Mouse (Mus musculus) brown adipose tissue, adult 24 weeks (tissue): ENCODE results near the gene Nomo1. TPM values are rescaled to one million over a fixed set of nuclear protein-coding genes. Genes with fewer than 3 reads are reported as not detected.

Experiments used
- H3K27ac ChIP-seq: fragments of 200-500 bp; replicated peaks from 2 replicates; pipeline ENCODE4 v1.5.1; 2012; ENCODE audit warnings: low read depth, mild to moderate bottlenecking, low read length
- H3K4me1 ChIP-seq: fragments of 200-500 bp; 2 replicates; pipeline ENCODE4 v1.6.1; 2012; ENCODE audit warnings: low read length, mixed read lengths; ENCODE audit not compliant: control insufficient read depth, insufficient read depth, insufficient read length
- H3K4me3 ChIP-seq: fragments of 200-500 bp; 2 replicates; pipeline ENCODE4 v1.5.1; 2012; ENCODE audit warnings: low read depth, mild to moderate bottlenecking, low read length, moderate library complexity; ENCODE audit not compliant: insufficient read depth
- polyA plus RNA-seq: library from polyadenylated mRNA; stranded (reverse); fragments of >200 nt; gene quantifications from 2 replicates; pipeline ENCODE4 v1.2.4, GENCODE M21; 2012; ENCODE audit not compliant: missing spikeins, insufficient read depth, insufficient read length

The Nomo1 gene
- polyA plus RNA-seq, 1 experiment: 38.6 TPM

DNA sequence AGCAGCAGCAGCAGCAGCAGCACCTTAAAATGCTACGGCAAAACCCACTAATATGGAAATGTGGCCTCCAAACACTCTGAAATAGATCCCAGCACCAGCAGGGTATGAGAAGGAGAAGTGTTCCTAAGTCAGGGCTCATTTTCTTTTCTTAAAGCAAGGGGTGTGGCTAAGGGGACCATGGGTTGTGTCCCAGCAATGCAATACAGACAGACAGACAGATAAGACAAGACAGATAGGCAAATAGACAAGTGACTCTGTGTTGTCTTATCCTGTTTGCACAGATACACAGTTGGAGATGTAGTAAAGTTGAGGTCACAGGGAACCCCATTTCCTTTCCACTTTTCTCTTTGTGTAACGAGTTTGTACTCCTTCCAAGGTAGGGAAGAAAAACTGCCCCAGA is 2.4 kb upstream of the Nomo1 start:
- peaks cover 8% of the 10 kb centered on the region for H3K4me1 ChIP-seq
- no peak overlapping the region for H3K27ac ChIP-seq
- H3K4me3 ChIP-seq: no peak overlapping the region

DNA sequence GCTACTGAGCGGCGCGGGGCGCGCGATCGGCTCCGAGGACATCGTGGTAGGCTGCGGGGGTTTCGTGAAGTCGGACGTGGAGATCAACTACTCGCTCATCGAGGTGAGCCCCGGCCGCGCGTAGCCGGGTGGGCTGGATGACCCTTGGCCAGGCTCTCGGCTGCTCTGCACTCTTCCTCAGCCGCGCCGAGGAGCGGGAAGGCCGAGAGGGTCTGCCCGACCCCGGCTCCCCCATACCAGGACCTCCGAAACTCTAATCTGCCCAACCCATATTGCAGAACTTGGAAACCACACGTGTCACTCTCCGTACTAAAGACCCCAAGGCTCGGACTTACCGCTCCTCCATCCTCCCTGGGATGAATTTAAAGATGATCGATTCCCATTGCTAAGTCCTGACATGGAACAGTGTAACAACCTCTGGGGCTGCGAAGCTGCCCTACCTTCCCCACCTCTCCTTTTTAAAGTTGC is 406 bp downstream of the Nomo1 start:
- H3K27ac ChIP-seq: no peak overlapping the region
- peak overlapping the region; percentile 71 for H3K4me3 ChIP-seq
- peaks cover 8% of the 10 kb centered on the region for H3K4me1 ChIP-seq

DNA sequence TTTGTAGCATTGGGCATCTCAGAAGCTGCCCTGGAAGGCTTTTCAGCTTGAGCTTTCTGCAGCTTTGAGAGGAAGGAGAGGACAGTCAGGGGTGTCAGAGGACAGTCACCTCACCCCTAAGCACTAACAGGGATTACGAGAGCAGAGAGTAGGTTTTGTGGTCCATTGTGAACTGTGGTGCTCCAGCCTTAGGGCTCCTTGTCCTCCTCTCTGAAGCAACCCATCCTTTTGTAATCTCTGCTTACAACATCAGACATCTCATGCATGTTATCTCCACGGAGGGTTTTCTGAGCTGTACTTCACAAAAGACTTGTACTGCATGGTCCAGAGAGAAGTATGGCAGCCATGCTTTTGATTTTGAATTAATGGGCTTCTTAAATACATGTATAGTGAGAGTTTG is 1.5 kb downstream of the Nomo1 start:
- Histone ChIP-seq H3K4me1 (peaks cover 8% of the 10 kb centered on the region), H3K4me3 (peak overlapping the region; percentile 32; the same call in 1 of the 2 replicates), H3K27ac (no peak overlapping the region)

DNA sequence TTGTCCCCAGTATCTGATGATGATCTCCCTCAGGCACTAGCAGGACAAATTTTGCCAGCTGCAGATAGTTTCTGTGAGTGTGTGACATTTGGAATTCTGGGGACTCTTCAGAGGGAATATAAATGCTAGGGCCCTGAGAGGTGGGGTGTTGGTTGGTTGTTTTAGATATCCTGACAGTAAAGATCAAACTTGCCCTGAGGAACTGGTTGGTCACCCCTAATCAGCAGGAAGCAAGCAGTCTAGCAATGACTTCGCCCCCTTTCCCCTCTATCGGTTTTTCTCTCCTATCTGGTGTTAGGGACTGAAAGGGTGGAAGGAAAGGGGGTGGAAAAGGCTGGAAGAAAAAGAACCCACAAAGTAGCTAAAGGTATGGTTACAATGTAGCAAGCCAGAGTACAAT is 2.0 kb downstream of the Nomo1 start:
- Histone ChIP-seq H3K4me3 (no peak overlapping the region), H3K27ac (no peak overlapping the region), H3K4me1 (peaks cover 8% of the 10 kb centered on the region)

DNA sequence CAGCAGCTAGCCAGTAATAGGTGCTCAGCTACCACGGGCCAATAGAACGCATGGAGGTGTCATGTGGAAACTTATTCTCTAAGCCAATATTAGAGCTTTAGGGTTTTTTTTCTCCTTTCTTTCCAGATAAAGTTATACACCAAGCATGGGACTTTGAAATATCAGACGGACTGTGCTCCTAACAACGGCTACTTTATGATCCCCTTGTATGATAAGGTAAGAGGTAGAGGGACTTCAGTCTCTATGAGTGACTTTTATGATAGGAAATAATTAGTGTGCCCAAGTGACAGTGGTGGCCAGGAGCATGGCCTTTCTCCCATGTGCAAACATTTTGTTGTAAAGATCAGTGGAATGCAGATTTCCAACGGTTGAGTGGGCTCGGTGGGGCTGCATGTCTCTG is 3.9 kb downstream of the Nomo1 start:
- no peak overlapping the region for H3K4me3 ChIP-seq
- H3K27ac ChIP-seq: no peak overlapping the region
- peaks cover 8% of the 10 kb centered on the region for H3K4me1 ChIP-seq

DNA sequence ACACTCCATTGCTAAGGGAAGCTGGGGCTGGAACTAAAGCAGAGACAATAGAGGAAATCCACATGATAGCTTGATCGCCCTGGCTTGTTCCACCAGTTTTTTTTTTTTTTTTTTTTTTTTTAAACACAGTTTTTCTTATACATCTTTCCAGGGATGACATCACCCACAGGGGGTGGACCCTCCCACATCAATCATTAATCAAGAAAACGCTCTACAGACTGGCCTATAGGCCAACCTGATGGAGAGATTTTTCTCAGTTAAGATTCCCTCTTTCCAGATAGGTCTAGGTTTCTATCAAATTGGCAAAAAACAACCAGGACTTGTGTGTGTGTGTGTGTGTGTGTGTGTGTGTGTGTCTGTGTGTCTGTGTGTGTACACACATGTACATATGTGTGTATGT is 6.4 kb downstream of the Nomo1 start:
- Histone ChIP-seq H3K27ac (no peak overlapping the region), H3K4me1 (peaks cover 1% of the 10 kb centered on the region), H3K4me3 (no peak overlapping the region)

DNA sequence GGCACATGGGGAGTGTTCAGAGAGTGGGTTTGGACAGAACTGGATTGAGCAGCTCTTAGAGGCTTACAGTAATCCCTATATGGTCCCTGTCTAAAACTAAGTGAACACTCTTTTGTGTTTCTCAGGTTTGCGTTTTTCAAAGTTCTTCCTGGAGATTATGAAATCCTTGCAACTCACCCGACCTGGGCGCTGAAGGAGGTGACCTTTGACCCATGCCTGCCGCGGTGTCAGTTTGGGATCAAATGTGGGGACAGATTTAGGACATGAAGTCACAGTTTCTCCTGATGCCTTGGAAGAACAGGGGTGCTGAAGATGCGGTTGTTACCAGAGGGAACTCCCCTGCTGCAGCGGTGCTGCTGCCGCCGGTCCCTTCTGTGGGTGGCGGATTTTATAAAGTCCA is 10.6 kb downstream of the Nomo1 start:
- H3K4me3 ChIP-seq: no peak overlapping the region
- H3K4me1 ChIP-seq: no peaks in the 10 kb centered on the region
- no peak overlapping the region for H3K27ac ChIP-seq

DNA sequence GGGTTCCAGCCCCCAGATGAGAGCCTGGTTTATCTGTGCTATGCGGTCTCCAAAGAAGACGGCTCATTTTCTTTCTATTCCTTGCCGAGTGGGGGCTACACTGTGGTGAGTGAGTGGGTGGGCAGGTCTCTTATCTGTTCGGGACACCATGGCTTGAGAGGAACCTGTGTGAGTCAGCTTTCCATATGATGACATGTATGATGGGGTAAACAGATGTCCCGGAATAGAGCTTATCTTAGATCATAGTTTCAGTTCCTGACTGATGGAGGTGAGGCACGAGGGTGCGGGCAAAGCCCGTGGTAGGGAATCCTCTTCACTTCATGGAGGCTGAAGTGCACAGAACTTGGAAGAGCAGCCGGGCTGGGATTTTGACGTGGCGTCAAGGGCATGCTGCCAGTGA is 12.4 kb downstream of the Nomo1 start:
- Histone ChIP-seq H3K4me3 (no peak overlapping the region), H3K27ac (no peak overlapping the region), H3K4me1 (no peaks in the 10 kb centered on the region)

DNA sequence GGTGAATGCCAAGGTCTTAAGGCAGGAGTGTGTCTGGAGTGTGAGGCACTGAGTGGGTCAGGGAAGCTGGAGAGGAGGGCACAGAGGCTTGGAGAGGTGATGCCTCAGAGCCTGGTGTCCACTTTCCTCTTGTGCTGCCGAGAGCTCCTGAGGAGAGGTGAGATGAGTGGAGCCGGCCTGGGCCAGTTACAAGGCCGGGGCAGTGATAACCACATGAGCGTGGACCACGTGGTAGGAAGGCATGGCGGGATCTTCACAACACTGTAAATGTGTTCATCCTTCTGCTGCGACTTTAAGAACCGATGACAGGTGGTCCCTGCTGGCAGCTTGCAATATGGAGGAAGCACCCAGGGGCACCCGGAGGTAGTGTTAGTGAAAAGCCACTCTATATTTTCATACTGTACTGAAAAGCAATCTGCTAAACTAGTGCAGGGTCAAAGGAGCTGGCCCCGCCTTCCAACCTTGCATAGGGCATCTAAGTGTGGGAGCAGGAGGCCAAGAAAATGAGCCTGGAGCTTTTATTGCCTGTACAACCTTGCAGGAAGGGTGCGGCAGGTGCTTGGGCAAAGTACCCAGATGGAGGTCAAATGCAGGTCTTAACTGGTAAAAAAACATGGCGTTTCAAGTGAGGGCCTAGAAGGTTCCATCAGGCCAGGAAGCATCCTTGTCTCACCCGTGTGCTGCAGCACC is 14.5 kb downstream of the Nomo1 start:
- H3K27ac ChIP-seq: no peak overlapping the region
- no peak overlapping the region for H3K4me3 ChIP-seq
- H3K4me1 ChIP-seq: no peaks in the 10 kb centered on the region

DNA sequence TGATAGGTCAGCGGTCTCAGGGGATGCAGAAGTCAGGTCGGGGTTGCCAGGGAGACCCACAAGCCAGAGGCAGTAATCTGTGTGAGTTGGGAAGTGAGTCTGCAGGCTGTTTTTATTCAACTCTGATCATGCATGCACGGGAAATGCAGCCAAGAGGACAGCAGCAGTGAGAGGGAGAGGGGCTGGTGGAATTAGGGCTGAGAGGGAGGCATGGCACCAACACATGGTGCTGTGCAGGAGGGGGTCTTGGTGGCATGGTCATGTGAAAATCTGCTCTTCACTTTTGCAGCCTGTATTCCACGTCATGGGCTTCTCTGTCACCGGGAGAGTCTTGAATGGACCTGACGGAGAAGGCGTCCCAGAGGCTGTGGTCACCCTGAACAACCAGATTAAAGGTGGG is 16.5 kb downstream of the Nomo1 start:
- Histone ChIP-seq H3K4me3 (no peak overlapping the region), H3K4me1 (no peaks in the 10 kb centered on the region), H3K27ac (no peak overlapping the region)

DNA sequence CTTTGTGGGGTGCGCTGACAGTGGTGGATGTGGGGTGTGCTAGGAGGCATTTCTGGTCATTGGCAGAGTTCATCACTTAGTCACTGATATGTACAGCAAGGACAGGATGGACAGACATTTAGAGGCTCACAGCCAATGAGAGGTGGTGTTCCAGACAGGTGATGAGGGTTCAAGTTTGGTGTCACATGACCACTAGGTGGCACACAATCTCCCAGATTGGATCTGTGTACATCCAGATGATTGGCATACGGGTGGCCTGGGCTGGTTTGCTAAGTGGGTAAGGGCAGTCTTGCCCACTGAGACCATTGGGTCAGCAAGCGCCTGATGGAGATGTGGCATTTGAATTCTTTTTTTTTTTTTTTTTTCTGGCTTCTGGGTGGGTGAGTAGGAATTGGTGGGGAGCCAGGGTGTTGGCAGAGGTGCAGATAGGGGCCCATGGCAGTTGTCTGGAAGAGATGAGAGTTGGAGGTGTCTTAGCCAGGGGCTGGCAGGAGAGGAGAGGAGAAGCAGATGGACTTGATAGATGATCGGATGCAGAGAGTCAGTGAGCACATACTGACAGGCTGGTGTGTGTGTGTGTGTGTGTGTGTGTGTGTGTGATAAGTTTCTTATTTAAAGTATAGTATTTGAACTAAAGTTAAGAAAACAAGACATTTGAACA is 18.8 kb downstream of the Nomo1 start:
- Histone ChIP-seq H3K4me3 (no peak overlapping the region), H3K27ac (no peak overlapping the region), H3K4me1 (no peaks in the 10 kb centered on the region)

DNA sequence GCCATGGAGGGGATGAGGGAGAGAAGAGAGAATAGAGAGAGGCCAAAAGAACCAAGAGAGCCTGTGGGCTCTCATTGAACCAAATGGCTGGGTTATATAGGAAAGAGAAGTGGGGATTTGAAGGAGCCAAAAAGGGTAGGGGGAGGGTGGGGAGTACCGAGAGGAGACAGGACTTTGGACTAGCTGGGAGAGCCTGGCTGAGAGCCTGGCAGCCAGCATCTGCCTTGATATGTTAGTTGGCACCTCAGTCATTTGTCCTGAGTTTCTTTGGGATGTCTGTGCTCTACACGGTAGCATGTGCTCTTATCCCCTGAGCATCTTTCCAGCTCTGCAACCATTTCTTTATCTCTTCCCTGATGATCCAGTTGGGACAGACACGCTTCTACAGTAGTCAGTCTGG is 20.1 kb downstream of the Nomo1 start:
- no peak overlapping the region for H3K4me3 ChIP-seq
- no peaks in the 10 kb centered on the region for H3K4me1 ChIP-seq
- H3K27ac ChIP-seq: no peak overlapping the region

DNA sequence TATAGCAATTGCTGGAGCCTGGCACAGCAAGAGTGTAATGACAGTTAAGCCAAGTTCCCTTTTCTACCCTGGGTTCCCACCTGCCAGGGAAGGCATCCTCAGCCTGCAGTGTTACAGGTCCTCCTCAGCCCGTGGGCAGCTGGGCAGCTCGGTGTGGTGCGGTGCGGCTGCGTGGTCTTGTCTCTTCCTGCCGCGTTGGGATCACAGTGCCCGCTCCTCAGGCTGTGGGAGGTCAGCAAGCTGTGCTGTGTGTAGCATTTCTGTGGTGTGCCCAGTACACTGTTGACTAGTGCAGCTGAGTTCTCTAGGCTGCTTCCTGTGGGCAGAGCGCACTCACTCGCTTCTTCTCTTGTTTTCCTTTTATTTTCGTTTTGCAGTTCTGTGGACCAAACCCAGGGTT is 25.4 kb downstream of the Nomo1 start:
- H3K4me3 ChIP-seq: peak overlapping the region; percentile 47
- no peaks in the 10 kb centered on the region for H3K4me1 ChIP-seq
- no peak overlapping the region for H3K27ac ChIP-seq

DNA sequence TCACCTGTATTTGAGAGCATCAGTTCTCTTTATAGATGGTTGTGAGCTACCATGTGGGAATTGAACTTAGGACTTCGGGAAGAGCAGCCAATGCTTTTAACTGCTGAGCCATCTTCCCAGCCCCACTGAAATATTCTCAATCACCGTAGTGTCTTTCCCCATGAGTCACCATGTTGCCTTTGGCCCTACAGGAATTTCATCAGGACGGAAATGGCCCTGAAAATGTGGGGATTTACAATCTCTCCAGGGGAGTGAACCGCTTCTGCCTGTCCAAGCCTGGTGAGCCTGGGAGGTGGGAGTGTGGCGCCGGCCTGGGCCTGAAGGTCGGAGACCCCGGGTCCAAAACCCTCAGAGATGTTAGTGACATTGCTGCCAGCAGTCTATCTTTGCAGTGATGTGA is 27.2 kb downstream of the Nomo1 start:
- no peak overlapping the region for H3K4me3 ChIP-seq
- H3K27ac ChIP-seq: no peak overlapping the region
- H3K4me1 ChIP-seq: no peaks in the 10 kb centered on the region

DNA sequence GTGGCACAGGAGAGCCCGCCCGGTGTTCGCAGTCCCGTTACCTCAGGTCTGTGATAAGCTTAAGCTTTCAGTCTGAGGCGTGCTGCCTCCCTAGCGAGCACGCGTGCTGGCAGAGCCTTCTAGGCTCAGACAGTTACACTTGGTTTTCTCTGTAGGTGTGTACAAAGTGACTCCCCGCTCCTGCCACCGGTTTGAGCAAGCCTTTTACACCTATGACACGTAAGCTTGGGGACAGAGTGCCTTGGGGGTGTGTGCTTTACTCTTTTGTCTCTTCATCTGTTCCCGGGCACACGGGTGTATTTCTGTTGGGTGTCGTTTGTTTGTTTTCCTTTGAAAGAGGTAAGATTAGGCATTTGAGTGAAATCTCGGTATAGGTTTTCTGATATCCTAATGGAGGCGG is 28.1 kb downstream of the Nomo1 start:
- Histone ChIP-seq H3K4me3 (no peak overlapping the region), H3K4me1 (no peaks in the 10 kb centered on the region), H3K27ac (no peak overlapping the region)

DNA sequence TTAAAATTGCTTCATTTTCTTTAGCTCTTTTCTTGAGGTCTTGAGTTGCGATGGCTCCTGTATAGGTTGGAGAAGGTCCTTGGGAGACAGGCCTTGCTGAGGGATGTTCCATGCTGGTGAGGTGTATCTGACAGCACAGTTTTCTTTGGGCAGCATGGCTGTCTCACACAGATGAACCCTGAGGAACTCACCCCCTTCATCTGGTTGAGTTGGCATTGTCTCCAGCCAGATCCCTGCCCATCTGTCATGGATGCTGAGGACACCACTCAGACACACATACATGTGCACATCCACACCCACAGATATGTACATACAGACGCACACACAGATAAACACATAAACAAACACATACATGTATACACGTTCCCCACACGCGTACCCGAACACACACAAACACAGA is 29.8 kb downstream of the Nomo1 start:
- H3K27ac ChIP-seq: no peak overlapping the region
- no peaks in the 10 kb centered on the region for H3K4me1 ChIP-seq
- no peak overlapping the region for H3K4me3 ChIP-seq
